Mouse (Mus musculus) cerebral cortex, adult 2 months (tissue): ENCODE measurements around the gene Nol12.

Experiments
- WGBS: fragments of 180-500 bp; shearing (Covaris S2); methylation state at CpG from one replicate; pipeline ENCODE4 v1.1.7; 2018; 5-methylcytosine and 5-hydroxymethylcytosine counted together

Nol12 gene

GRCm38 (mm10) chr15:78934784-78935320 lies at the start of gene Nol12:
Nol12 (plus strand) TSS chr15:78934933.
- under 1% methylated on average over 41 of the region's 42 CpGs for WGBS

GRCm38 (mm10) chr15:78889401-78889853 lies 45.3 kb upstream of the Nol12 start:
- WGBS: 54% methylated on average over 13 of the region's 13 CpGs

- 74% methylated on average over 7 of the region's 7 CpGs for WGBS
These were observed 42.3 kb upstream of the Nol12 start for GRCm38 (mm10) chr15:78892440-78892839.

- WGBS: 70% methylated on average over 13 of the region's 13 CpGs
These were observed 40.0 kb upstream of the Nol12 start for GRCm38 (mm10) chr15:78894726-78895125.

GRCm38 (mm10) chr15:78895741-78896140 lies 39.0 kb upstream of the Nol12 start:
- WGBS: 81% methylated on average over 2 of the region's 2 CpGs

- WGBS: 86% methylated on average over 3 of the region's 3 CpGs
These were observed 38.6 kb upstream of the Nol12 start for GRCm38 (mm10) chr15:78896149-78896548.

GRCm38 (mm10) chr15:78897488-78897887 lies 37.2 kb upstream of the Nol12 start:
- WGBS: 97% methylated on average over 4 of the region's 4 CpGs

GRCm38 (mm10) chr15:78898507-78899001 lies 36.2 kb upstream of the Nol12 start:
- WGBS: 73% methylated on average over 6 of the region's 6 CpGs

- 8% methylated on average over 20 of the region's 20 CpGs for WGBS
These were observed 35.4 kb upstream of the Nol12 start, which contains the start of gene Gm49510 for GRCm38 (mm10) chr15:78899409-78899739. Gm49510 (plus strand) TSS chr15:78899667.

- 4% methylated on average over 47 of the region's 47 CpGs for WGBS
These were observed 34.8 kb upstream of the Nol12 start, which contains the start of gene Sh3bp1 for GRCm38 (mm10) chr15:78899740-78900584. Sh3bp1 (plus strand) TSS chr15:78899768.

GRCm38 (mm10) chr15:78900585-78901421 lies 33.9 kb upstream of the Nol12 start:
- WGBS: 50% methylated on average over 18 of the region's 18 CpGs

GRCm38 (mm10) chr15:78901422-78901789 lies 33.3 kb upstream of the Nol12 start:
- WGBS: 67% methylated on average over 8 of the region's 8 CpGs

- WGBS: 3% methylated on average over 2 of the region's 2 CpGs
These were observed 31.5 kb upstream of the Nol12 start for GRCm38 (mm10) chr15:78903243-78903642.

GRCm38 (mm10) chr15:78908399-78908798 lies 26.3 kb upstream of the Nol12 start:
- 89% methylated on average over 7 of the region's 7 CpGs for WGBS

- 88% methylated on average over 8 of the region's 8 CpGs for WGBS
These were observed 25.8 kb upstream of the Nol12 start for GRCm38 (mm10) chr15:78908982-78909381.

- WGBS: 35% methylated on average over 9 of the region's 9 CpGs
These were observed 22.7 kb upstream of the Nol12 start for GRCm38 (mm10) chr15:78912040-78912439.

GRCm38 (mm10) chr15:78913632-78914090 lies 21.1 kb upstream of the Nol12 start, which contains the start of gene Pdxp:
Pdxp (plus strand) TSS chr15:78913919.
- 1% methylated on average over 51 of the region's 51 CpGs for WGBS

GRCm38 (mm10) chr15:78914091-78914822 lies 20.5 kb upstream of the Nol12 start:
- WGBS: under 1% methylated on average over 87 of the region's 87 CpGs

- WGBS: 42% methylated on average over 8 of the region's 8 CpGs
These were observed 19.7 kb upstream of the Nol12 start for GRCm38 (mm10) chr15:78914823-78915659.

- WGBS: 9% methylated on average over 8 of the region's 8 CpGs
These were observed 19.1 kb upstream of the Nol12 start for GRCm38 (mm10) chr15:78915660-78916017.
